Mouse (Mus musculus) neural tube, embryonic 14.5 days (tissue): Measurements from ENCODE around the gene Nav2. TPM values are rescaled to one million over a fixed set of nuclear protein-coding genes. Genes with fewer than 3 reads are reported as not detected.

Source experiments
- ATAC-seq: fragments of 200-750 bp; cut with Nextera tagmentation; 2 replicates; pipeline ENCODE4 v1.8.0; 2017; ENCODE audit warnings: low read depth, mild to moderate bottlenecking, moderate TSS enrichment, moderate library complexity
- H3K27ac ChIP-seq: fragments of 300-500 bp; sonication (generic); 2 replicates; pipeline ENCODE4 v1.5.1; 2014; ENCODE audit warnings: low read depth, mild to moderate bottlenecking, control low read depth, low read length, moderate library complexity, mixed read lengths
- H3K27me3 ChIP-seq: fragments of 300-500 bp; sonication (generic); 2 replicates; pipeline ENCODE4 v1.6.1; 2014; ENCODE audit warnings: low read length; ENCODE audit not compliant: control insufficient read depth, insufficient read depth
- H3K36me3 ChIP-seq: fragments of 300-500 bp; sonication (generic); 2 replicates; pipeline ENCODE4 v1.6.1; 2014; ENCODE audit warnings: low read length, mixed read lengths; ENCODE audit not compliant: control insufficient read depth, insufficient read depth
- H3K4me1 ChIP-seq: fragments of 300-500 bp; sonication (generic); 2 replicates; pipeline ENCODE4 v1.6.1; 2014; ENCODE audit warnings: low read length; ENCODE audit not compliant: control insufficient read depth, insufficient read depth
- H3K4me2 ChIP-seq: fragments of 300-500 bp; sonication (generic); 2 replicates; pipeline ENCODE4 v1.6.1; 2014; ENCODE audit warnings: mild to moderate bottlenecking, low read depth, low read length, control low read depth
- H3K4me3 ChIP-seq: fragments of 300-500 bp; sonication (generic); 2 replicates; pipeline ENCODE4 v1.5.1; 2014; ENCODE audit warnings: low read depth, low read length, control low read depth, mixed read lengths
- H3K9ac ChIP-seq: fragments of 300-500 bp; sonication (generic); replicated peaks from 2 replicates; pipeline ENCODE4 v1.6.1; 2014; ENCODE audit warnings: low read depth, mild to moderate bottlenecking, control low read depth, low read length, mixed read lengths
- H3K9me3 ChIP-seq: fragments of 300-500 bp; sonication (generic); 2 replicates; pipeline ENCODE4 v1.6.1; 2016; ENCODE audit warnings: low read length; ENCODE audit not compliant: control insufficient read depth
- WGBS: fragments of 180-500 bp; shearing (Covaris S2); extraction: QIAGEN DNeasy Blood & Tissue Kit; methylation state at CpG from one replicate; pipeline ENCODE4 v1.1.7; 2014; 5-methylcytosine and 5-hydroxymethylcytosine counted together
- polyA plus RNA-seq: library from polyadenylated mRNA; unstranded; fragments of >200 nt; fragmentation: Nextera tagmentation; extraction: Ambion mirVana; gene quantifications from 2 replicates; pipeline ENCODE4 v1.2.1, GENCODE M21; 2014

The Nav2 gene
- polyA plus RNA-seq, 1 experiment from 2014 or later, result 36.5 TPM

DNA sequence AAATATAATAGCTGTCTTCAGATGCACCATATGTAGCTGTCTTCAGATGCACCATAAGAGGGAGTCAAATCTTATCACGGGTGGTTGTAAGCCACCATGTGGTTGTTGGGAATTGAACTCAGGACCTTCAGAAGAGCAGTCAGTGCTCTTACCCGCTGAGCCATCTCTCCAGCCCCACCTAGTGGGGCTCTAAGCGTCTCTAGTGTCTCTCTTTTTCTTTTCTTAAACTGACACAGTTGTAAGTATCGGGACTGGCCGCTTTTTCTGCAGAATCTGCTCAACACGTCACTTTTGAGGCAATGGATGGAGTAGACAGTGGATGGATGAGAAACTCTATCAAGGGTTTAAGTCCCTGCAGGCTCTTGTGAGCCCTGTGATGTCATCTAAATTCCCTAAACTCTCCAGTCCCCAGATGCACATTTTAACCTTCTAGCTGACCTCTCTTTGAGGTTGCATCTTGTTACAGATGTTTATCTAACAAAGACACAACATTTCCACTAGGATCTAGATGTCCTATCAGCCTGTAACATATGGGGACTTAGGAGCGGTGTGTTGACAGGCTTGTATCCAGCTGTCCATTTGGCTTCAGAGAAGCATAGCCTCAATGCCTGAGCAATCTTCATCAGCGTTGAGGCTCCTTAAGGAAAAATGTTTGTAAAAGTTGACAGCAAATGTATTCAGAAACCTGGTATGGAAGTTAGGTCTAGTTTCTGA is 560.1 kb downstream of the Nav2 start:
- 86% methylated on average over 8 of the region's 8 CpGs for WGBS
- no peak overlapping the region for H3K4me3 ChIP-seq
- no peaks in the 10 kb centered on the region for H3K9me3 ChIP-seq
- no peaks in the 10 kb centered on the region; the same call in 1 of the 2 replicates for H3K36me3 ChIP-seq
- no peak for ATAC-seq
- H3K9ac ChIP-seq, result no peak overlapping the region
- no peak overlapping the region for H3K27ac ChIP-seq
- H3K27me3 ChIP-seq, result no peaks in the 10 kb centered on the region
- no peaks in the 10 kb centered on the region for H3K4me1 ChIP-seq
- no peak overlapping the region for H3K4me2 ChIP-seq

DNA sequence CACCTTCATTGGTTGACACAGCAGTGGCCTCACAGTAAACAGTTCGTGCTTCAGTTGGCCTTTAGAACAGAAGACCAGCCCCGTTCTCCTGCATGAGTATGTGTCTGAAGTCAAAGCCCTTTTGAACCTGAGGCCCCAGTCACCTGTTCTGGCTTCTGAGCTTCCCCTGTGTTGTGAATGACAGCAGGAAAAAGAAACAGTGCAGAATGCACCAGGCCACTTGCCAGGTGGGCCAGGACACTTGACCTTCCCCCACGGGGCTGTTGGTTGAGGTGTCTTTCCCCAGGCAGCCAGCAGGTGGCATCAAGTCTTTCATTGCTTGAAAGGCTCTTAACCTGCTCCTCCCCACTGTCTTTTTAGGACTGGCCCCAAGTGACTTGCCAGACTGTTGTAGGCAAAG is 562.8 kb downstream of the Nav2 start:
- no peaks in the 10 kb centered on the region for H3K27me3 ChIP-seq
- no peak for ATAC-seq
- WGBS, result 73% methylated on average over 3 of the region's 3 CpGs

DNA sequence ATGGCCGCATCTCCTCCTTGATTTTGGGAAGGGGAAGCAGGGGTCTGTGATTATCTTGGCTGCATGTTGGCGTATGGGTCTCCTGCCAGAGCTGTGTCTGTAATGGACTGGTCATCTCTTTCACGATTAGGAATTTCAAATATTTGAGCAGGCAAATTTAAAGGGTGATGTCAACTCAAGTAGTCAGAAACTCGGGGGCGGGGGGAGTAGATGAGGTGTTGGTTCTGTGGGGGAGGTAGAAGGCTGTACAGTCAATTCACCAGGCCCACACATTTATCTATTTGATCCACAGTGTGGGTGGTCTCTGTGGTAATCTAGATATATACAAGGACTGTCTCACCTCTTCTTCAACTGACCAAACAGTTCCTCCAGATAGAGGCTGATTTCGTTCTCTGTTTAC is 566.8 kb downstream of the Nav2 start:
- Histone ChIP-seq H3K9me3 (no peaks in the 10 kb centered on the region), H3K27me3 (no peaks in the 10 kb centered on the region), H3K4me2 (no peak overlapping the region), H3K9ac (no peak overlapping the region), H3K36me3 (no peaks in the 10 kb centered on the region), H3K27ac (no peak overlapping the region), H3K4me3 (no peak overlapping the region), H3K4me1 (peaks cover 11% of the 10 kb centered on the region)
- no peak for ATAC-seq
- 85% methylated on average over 6 of the region's 6 CpGs for WGBS

More for the DNA sequence above, 562.8 kb downstream of the Nav2 start:
- no peaks in the 10 kb centered on the region for H3K9me3 ChIP-seq
- H3K4me1 ChIP-seq, result no peaks in the 10 kb centered on the region
- no peak overlapping the region for H3K4me2 ChIP-seq
- H3K27ac ChIP-seq, result no peak overlapping the region
- H3K4me3 ChIP-seq, result no peak overlapping the region
- H3K9ac ChIP-seq, result no peak overlapping the region
- no peaks in the 10 kb centered on the region for H3K36me3 ChIP-seq

DNA sequence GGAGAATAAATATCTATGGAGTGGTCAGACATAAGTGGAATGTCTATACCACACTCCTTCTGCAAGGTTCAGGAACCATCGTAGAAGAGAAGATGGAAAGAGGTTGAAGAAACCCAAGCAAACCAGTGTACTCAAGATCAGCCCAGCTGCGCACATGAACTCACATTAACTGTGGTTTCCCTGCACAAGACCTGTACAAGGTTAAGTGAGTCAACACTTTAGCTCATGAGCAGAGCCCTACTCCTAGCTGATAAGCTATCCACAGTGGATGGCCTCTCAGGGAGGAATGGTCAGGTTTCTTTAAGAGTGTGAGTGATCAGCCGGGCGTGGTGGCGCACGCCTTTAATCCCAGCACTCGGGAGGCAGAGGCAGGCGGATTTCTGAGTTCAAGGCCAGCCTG is 567.6 kb downstream of the Nav2 start:
- ATAC-seq, result no peak
- Histone ChIP-seq H3K27me3 (no peaks in the 10 kb centered on the region), H3K4me3 (no peak overlapping the region), H3K27ac (no peak overlapping the region), H3K9me3 (no peaks in the 10 kb centered on the region), H3K4me2 (no peak overlapping the region), H3K4me1 (peaks cover 11% of the 10 kb centered on the region), H3K9ac (no peak overlapping the region), H3K36me3 (no peaks in the 10 kb centered on the region)
- 96% methylated on average over 7 of the region's 8 CpGs for WGBS

DNA sequence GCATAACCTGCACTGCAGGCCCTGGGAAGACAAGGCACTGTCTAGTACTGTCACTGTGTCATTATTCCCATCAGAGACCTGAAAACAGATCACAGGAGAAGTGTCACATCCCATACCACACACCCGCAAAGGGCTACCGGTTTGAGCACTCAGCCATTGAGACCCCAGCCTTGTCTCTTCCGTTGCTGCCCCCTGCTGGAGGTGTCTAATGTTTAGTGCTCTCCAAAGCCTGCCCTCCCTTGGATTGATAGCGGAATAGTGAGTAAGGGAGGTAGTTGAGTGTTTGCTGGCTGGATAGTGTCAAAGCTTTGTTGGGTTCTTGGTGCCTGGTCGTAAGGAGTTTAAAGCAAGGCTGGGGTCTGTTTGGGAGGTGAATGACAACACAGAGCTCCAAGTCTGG is 568.1 kb downstream of the Nav2 start:
- peaks cover 11% of the 10 kb centered on the region for H3K4me1 ChIP-seq
- H3K9ac ChIP-seq, result no peak overlapping the region
- H3K4me3 ChIP-seq, result no peak overlapping the region
- H3K4me2 ChIP-seq, result no peak overlapping the region
- ATAC-seq, result no peak
- no peaks in the 10 kb centered on the region for H3K9me3 ChIP-seq
- H3K36me3 ChIP-seq, result no peaks in the 10 kb centered on the region
- no peak overlapping the region for H3K27ac ChIP-seq
- no peaks in the 10 kb centered on the region for H3K27me3 ChIP-seq
- 55% methylated on average over 5 of the region's 5 CpGs for WGBS

DNA sequence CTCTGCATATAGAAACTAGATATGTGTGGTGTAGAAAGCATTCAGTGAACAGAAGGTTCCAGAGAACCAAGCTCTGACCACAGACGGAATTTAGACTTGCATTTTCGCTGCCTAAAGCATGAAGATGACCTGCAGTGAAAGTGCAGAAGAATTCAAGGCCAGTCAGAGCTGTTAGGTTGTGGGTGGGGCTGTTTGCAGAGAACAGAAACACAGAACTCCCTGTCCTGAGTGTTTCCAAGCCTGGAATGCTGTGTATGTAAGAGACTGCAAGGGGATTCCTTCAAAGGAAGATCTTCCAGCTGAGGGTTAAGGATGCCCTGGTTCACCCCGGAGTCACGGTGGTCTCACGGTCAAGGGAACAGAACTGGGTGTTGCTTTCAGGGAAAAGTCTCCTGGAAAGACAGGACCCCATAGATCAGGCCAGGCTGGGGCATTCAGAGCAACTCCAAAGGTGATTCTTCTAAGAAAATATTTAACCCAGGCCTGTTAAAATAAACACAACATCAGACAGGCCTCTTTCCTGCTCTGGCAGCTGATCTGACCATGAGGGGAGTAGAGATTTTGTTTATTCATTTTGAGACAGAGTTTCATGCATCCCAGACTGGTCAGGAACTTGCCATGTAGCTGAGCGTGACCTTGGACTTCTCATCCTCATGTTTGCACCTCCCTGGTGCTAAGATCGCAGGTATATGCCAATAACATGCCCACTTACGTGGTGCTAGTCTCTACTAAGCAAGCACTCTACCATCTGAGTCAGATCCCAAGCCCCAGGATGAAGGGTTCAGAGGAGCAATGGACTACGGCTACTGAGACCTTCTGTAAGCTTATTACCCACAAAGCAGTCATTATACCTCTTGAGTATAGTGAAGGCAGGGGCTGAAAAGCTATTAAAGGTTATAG is 568.8 kb downstream of the Nav2 start:
- H3K27me3 ChIP-seq, result no peaks in the 10 kb centered on the region
- H3K9ac ChIP-seq, result no peak overlapping the region
- no peak overlapping the region for H3K4me3 ChIP-seq
- H3K9me3 ChIP-seq, result no peaks in the 10 kb centered on the region
- ATAC-seq, result no peak
- H3K4me2 ChIP-seq, result no peak overlapping the region
- H3K27ac ChIP-seq, result no peak overlapping the region; the same call in 1 of the 2 replicates
- H3K36me3 ChIP-seq, result no peaks in the 10 kb centered on the region
- H3K4me1 ChIP-seq, result peaks cover 11% of the 10 kb centered on the region
- 75% methylated on average over 9 of the region's 9 CpGs for WGBS

DNA sequence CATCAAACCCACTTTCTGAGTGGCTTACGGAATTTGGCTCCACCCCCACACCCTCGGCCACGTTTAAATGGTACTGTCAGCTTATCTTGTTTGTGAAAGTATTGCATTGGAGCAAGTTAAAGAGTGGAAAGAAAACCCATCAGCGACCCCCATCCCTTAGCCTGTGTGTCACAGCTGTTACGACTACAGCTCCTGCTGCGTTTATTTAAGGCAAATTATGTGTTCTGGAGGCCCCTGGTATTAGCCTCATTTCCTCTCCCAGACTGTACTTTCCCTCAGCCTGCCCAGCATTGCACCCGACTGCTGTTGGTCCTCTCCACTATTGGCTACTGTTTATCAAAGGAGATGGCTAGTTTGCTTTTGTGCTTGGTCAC is 569.4 kb downstream of the Nav2 start:
- Histone ChIP-seq H3K4me3 (no peak overlapping the region), H3K4me2 (no peak overlapping the region), H3K36me3 (no peaks in the 10 kb centered on the region), H3K27ac (no peak overlapping the region; the same call in 1 of the 2 replicates), H3K9me3 (no peaks in the 10 kb centered on the region), H3K27me3 (no peaks in the 10 kb centered on the region), H3K4me1 (peaks cover 11% of the 10 kb centered on the region), H3K9ac (no peak overlapping the region)
- no peak for ATAC-seq
- WGBS, result 36% methylated on average over 7 of the region's 7 CpGs

DNA sequence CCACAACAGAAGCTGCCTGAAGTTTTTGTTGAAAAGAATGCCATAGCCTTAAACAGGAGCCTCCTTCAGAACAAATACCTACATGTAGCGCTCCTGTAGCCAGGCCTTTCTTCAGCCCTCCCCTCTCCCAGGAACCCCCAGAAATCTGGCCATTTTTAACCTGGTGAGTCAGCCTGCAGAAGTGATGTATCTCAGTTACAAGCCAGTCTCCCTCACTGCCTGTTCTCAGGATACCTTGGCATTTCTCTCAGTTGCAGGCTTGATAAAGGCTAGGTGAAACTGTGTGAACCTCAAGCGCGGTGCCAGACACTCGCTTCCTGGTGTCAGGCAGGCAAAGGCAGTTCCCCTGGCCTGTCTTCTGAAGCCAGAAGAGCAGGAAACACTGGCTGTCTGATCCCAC is 570.4 kb downstream of the Nav2 start:
- H3K9ac ChIP-seq, result no peak overlapping the region
- no peaks in the 10 kb centered on the region for H3K36me3 ChIP-seq
- no peak overlapping the region for H3K4me3 ChIP-seq
- peaks cover 11% of the 10 kb centered on the region for H3K4me1 ChIP-seq
- H3K27me3 ChIP-seq, result no peaks in the 10 kb centered on the region
- no peak for ATAC-seq
- no peaks in the 10 kb centered on the region for H3K9me3 ChIP-seq
- H3K4me2 ChIP-seq, result no peak overlapping the region
- no peak overlapping the region for H3K27ac ChIP-seq
- WGBS, result 94% methylated on average over 4 of the region's 4 CpGs

DNA sequence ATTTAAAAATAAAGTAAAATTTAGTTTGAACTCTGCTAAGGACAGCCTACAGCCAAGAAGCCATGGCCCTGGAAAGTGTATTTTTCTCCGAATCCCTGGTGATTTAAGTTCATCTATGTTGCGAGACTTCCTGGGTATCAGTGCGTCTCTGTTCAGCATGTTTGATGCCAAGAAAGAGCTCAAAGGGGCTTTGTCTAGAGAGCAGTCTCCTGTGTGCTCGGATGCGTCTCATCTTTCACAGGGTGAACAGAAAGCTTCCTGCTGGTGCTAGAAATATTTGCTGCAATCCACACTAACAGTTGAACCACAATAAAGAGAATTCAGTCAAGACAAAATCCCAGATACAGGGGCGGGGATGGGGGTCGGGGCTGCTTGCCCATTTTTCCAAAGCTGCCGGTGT is 572.4 kb downstream of the Nav2 start:
- WGBS, result 53% methylated on average over 8 of the region's 8 CpGs
- peaks cover 24% of the 10 kb centered on the region for H3K4me1 ChIP-seq

More for the DNA sequence above, 572.4 kb downstream of the Nav2 start:
- no peak for ATAC-seq
- Histone ChIP-seq H3K9me3 (no peaks in the 10 kb centered on the region), H3K27me3 (no peaks in the 10 kb centered on the region), H3K9ac (no peak overlapping the region), H3K4me3 (no peak overlapping the region), H3K36me3 (no peaks in the 10 kb centered on the region), H3K4me2 (no peak overlapping the region), H3K27ac (no peak overlapping the region)
